Mouse (Mus musculus) hindbrain, embryonic 13.5 days (tissue): ENCODE measurements at regions not wholly inside any gene's neighbourhood (a gene's known extent, or its start where the extent isn't known, plus 50 kb on each side); places are given as distances from the start of the nearest gene placed in this dataset.

Source experiments
- ATAC-seq: fragments of 200-750 bp; cut with Nextera tagmentation; 2 replicates; pipeline ENCODE4 v1.8.0; 2017; ENCODE audit warnings: moderate TSS enrichment; ENCODE audit not compliant: low FRiP score
- H3K27ac ChIP-seq: fragments of 300-500 bp; sonication (generic); 2 replicates; pipeline ENCODE4 v1.5.1; 2015; ENCODE audit warnings: inconsistent platforms, mild to moderate bottlenecking, moderate library complexity
- H3K27me3 ChIP-seq: fragments of 300-500 bp; sonication (generic); 2 replicates; pipeline ENCODE4 v1.6.1; 2015; ENCODE audit warnings: mild to moderate bottlenecking, inconsistent platforms
- H3K36me3 ChIP-seq: fragments of 300-500 bp; sonication (generic); 2 replicates; pipeline ENCODE4 v1.6.1; 2015; ENCODE audit warnings: mild to moderate bottlenecking, inconsistent platforms
- H3K4me1 ChIP-seq: fragments of 300-500 bp; sonication (generic); replicated peaks from 2 replicates; pipeline ENCODE4 v1.6.1; 2015; ENCODE audit warnings: inconsistent platforms
- H3K4me2 ChIP-seq: fragments of 300-500 bp; sonication (generic); 2 replicates; pipeline ENCODE4 v1.6.1; 2015; ENCODE audit warnings: inconsistent platforms, mild to moderate bottlenecking, moderate library complexity
- H3K4me3 ChIP-seq: fragments of 300-500 bp; sonication (generic); 2 replicates; pipeline ENCODE4 v1.5.1; 2015; ENCODE audit warnings: mild to moderate bottlenecking, inconsistent platforms
- H3K9ac ChIP-seq: fragments of 300-500 bp; sonication (generic); 2 replicates; pipeline ENCODE4 v1.6.1; 2015; ENCODE audit warnings: mild to moderate bottlenecking, inconsistent platforms
- H3K9me3 ChIP-seq: fragments of 300-500 bp; sonication (generic); 2 replicates; pipeline ENCODE4 v1.6.1; 2016; ENCODE audit warnings: inconsistent platforms
- WGBS: fragments of 180-500 bp; shearing (Covaris S2); methylation state at CpG from one replicate; pipeline ENCODE4 v1.1.7; 2015; 5-methylcytosine and 5-hydroxymethylcytosine counted together

DNA sequence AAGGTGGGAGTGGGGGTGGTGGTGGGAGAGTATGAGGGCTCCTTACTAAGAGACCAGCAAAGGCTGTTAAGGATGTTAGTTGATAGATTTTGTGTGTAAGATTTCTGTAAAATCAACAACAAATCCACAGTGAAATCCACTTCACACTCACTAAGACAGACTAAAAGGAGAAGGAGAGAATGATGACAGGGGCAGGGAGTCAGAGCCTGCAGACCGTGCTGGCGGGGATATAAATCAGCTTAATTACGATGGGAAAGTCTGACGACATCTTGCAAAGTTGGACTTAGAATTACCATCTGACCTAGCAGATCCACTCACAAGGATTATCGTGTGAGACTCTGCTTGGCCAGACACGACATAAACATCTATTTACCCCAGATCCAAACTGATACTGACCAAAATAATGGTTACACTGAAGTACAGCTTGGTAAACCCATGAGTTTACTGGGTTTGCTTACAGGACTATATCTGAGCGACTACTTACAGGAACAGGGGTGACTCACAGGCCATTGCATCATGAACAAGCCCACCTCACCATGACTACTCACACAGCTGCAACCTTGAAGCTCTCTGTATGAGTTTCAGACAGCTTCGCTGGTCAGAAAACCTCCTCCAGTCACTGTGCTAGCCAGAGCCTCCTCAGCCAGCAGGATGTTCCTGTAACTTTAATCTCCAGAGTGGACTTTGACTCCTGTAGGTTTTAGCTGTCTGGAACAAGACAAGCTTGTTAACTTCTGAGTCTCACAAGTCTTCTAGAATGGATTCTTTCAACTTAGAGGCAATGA is 50.5 kb upstream of the Ednra start:
- Histone ChIP-seq H3K9ac (no peak overlapping the region), H3K4me2 (no peak overlapping the region), H3K9me3 (no peaks in the 10 kb centered on the region), H3K36me3 (no peaks in the 10 kb centered on the region), H3K4me3 (no peak overlapping the region), H3K27ac (no peak overlapping the region), H3K4me1 (0 out of 2 replicates have a peak, but pooled peaks cover 4% of the 10 kb centered on the region), H3K27me3 (no peaks in the 10 kb centered on the region)
- no peak for ATAC-seq
- 84% methylated on average over 8 of the region's 8 CpGs for WGBS

- WGBS = 92% methylated on average over 3 of the region's 3 CpGs
- ATAC-seq = no peak
Observed at GRCm38 (mm10) chr8:77775526-77775925, 51.3 kb upstream of the Ednra start.

GRCm38 (mm10) chr8:77777597-77777996 is 53.3 kb upstream of the Ednra start:
- Histone ChIP-seq H3K27me3 (no peaks in the 10 kb centered on the region), H3K27ac (no peak overlapping the region)

More at GRCm38 (mm10) chr8:77775526-77775925, 51.3 kb upstream of the Ednra start:
- Histone ChIP-seq H3K9ac (no peak overlapping the region), H3K4me2 (no peak overlapping the region), H3K27ac (no peak overlapping the region), H3K9me3 (no peaks in the 10 kb centered on the region), H3K4me1 (0 out of 2 replicates have a peak, but pooled peaks cover 4% of the 10 kb centered on the region), H3K27me3 (no peaks in the 10 kb centered on the region), H3K4me3 (no peak overlapping the region), H3K36me3 (no peaks in the 10 kb centered on the region)

GRCm38 (mm10) chr8:77785676-77786255 is 61.5 kb upstream of the Ednra start:
- no peak for ATAC-seq
- Histone ChIP-seq H3K4me1 (no peaks in the 10 kb centered on the region), H3K9ac (no peak overlapping the region), H3K4me2 (no peak overlapping the region), H3K36me3 (no peaks in the 10 kb centered on the region), H3K27ac (no peak overlapping the region), H3K9me3 (no peaks in the 10 kb centered on the region), H3K4me3 (no peak overlapping the region), H3K27me3 (no peaks in the 10 kb centered on the region)
- 92% methylated on average over 4 of the region's 4 CpGs for WGBS

More at GRCm38 (mm10) chr8:77777597-77777996, 53.3 kb upstream of the Ednra start:
- no peaks in the 10 kb centered on the region for H3K36me3 ChIP-seq
- H3K4me3 ChIP-seq = no peak overlapping the region
- no peaks in the 10 kb centered on the region for H3K4me1 ChIP-seq
- H3K9ac ChIP-seq = no peak overlapping the region
- no peak for ATAC-seq
- WGBS = 89% methylated on average over 5 of the region's 5 CpGs
- no peaks in the 10 kb centered on the region for H3K9me3 ChIP-seq
- no peak overlapping the region for H3K4me2 ChIP-seq

- Histone ChIP-seq H3K4me1 (no peaks in the 10 kb centered on the region), H3K27me3 (no peaks in the 10 kb centered on the region), H3K27ac (no peak overlapping the region), H3K9me3 (no peaks in the 10 kb centered on the region), H3K36me3 (no peaks in the 10 kb centered on the region), H3K4me3 (no peak overlapping the region), H3K4me2 (no peak overlapping the region), H3K9ac (no peak overlapping the region)
- no peak for ATAC-seq
- WGBS = 71% methylated on average over 1 of the region's 1 CpGs
Observed at GRCm38 (mm10) chr8:77794911-77795310, 70.6 kb upstream of the Ednra start.

GRCm38 (mm10) chr8:77803147-77803903 is 79.1 kb upstream of the Ednra start:
- Histone ChIP-seq H3K4me2 (no peak overlapping the region), H3K27ac (no peak overlapping the region), H3K27me3 (no peaks in the 10 kb centered on the region), H3K36me3 (no peaks in the 10 kb centered on the region), H3K4me3 (no peak overlapping the region), H3K9ac (no peak overlapping the region), H3K4me1 (no peaks in the 10 kb centered on the region), H3K9me3 (no peaks in the 10 kb centered on the region)
- WGBS = 79% methylated on average over 9 of the region's 9 CpGs
- no peak for ATAC-seq

- ATAC-seq = no peak
- Histone ChIP-seq H3K9ac (no peak overlapping the region), H3K4me1 (no peaks in the 10 kb centered on the region), H3K27me3 (no peaks in the 10 kb centered on the region), H3K4me2 (no peak overlapping the region), H3K27ac (no peak overlapping the region), H3K9me3 (no peaks in the 10 kb centered on the region), H3K4me3 (no peak overlapping the region), H3K36me3 (no peaks in the 10 kb centered on the region)
- 93% methylated on average over 6 of the region's 6 CpGs for WGBS
Observed at GRCm38 (mm10) chr8:77804536-77804935, 80.3 kb upstream of the Ednra start.

- H3K4me3 ChIP-seq = no peak overlapping the region
- no peak overlapping the region for H3K9ac ChIP-seq
- no peak overlapping the region for H3K27ac ChIP-seq
- no peak for ATAC-seq
- H3K4me2 ChIP-seq = no peak overlapping the region
- H3K4me1 ChIP-seq = no peaks in the 10 kb centered on the region
- 87% methylated on average over 4 of the region's 4 CpGs for WGBS
- no peaks in the 10 kb centered on the region for H3K36me3 ChIP-seq
- no peaks in the 10 kb centered on the region for H3K9me3 ChIP-seq
- H3K27me3 ChIP-seq = no peaks in the 10 kb centered on the region
Observed at GRCm38 (mm10) chr8:77804956-77805355, 80.7 kb upstream of the Ednra start.

GRCm38 (mm10) chr8:77805657-77806056 is 81.4 kb upstream of the Ednra start:
- Histone ChIP-seq H3K9me3 (no peaks in the 10 kb centered on the region), H3K4me2 (no peak overlapping the region), H3K36me3 (no peaks in the 10 kb centered on the region), H3K9ac (no peak overlapping the region), H3K27ac (no peak overlapping the region), H3K4me3 (no peak overlapping the region), H3K4me1 (no peaks in the 10 kb centered on the region), H3K27me3 (no peaks in the 10 kb centered on the region)
- no peak for ATAC-seq
- 89% methylated on average over 6 of the region's 6 CpGs for WGBS

- Histone ChIP-seq H3K9me3 (no peaks in the 10 kb centered on the region), H3K27ac (no peak overlapping the region), H3K4me3 (no peak overlapping the region), H3K4me2 (no peak overlapping the region), H3K27me3 (no peaks in the 10 kb centered on the region), H3K4me1 (no peaks in the 10 kb centered on the region), H3K36me3 (no peaks in the 10 kb centered on the region), H3K9ac (no peak overlapping the region)
- no peak for ATAC-seq
- WGBS = 44% methylated on average over 12 of the region's 12 CpGs
Observed at GRCm38 (mm10) chr8:77814796-77815647, 90.8 kb upstream of the Ednra start.

DNA sequence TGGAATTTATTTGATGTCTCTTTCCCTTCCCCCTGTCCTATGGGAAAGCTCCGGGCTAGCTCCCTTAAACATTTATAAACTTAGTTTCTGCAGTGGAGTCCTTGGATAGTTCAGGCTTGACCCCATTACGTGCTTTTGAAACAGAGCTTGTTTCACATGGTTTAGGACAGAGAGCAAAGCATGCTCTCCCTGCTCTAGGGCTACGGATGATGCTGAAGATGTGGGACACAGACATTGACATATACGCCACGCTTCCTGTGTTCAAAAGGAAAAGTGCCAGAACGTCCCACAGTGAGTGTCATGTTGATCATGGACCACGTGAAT is 91.3 kb upstream of the Ednra start:
- H3K27ac ChIP-seq = no peak overlapping the region

GRCm38 (mm10) chr8:77816217-77816616 is 92.0 kb upstream of the Ednra start:
- no peaks in the 10 kb centered on the region for H3K27me3 ChIP-seq
- no peak overlapping the region for H3K27ac ChIP-seq
- no peak overlapping the region for H3K4me3 ChIP-seq
- no peaks in the 10 kb centered on the region for H3K4me1 ChIP-seq
- H3K36me3 ChIP-seq = no peaks in the 10 kb centered on the region
- ATAC-seq = no peak
- no peak overlapping the region for H3K4me2 ChIP-seq
- 87% methylated on average over 4 of the region's 4 CpGs for WGBS
- H3K9me3 ChIP-seq = no peaks in the 10 kb centered on the region
- H3K9ac ChIP-seq = no peak overlapping the region

More for the DNA sequence above, 91.3 kb upstream of the Ednra start:
- ATAC-seq = no peak
- H3K9ac ChIP-seq = no peak overlapping the region
- H3K4me2 ChIP-seq = no peak overlapping the region
- no peaks in the 10 kb centered on the region for H3K36me3 ChIP-seq
- H3K27me3 ChIP-seq = no peaks in the 10 kb centered on the region
- no peaks in the 10 kb centered on the region for H3K4me1 ChIP-seq
- H3K4me3 ChIP-seq = no peak overlapping the region
- H3K9me3 ChIP-seq = no peaks in the 10 kb centered on the region
- 60% methylated on average over 7 of the region's 7 CpGs for WGBS
